Mouse (Mus musculus) retina, embryonic 14.5 days (tissue): ENCODE results near the gene Limch1.

Experiments used
- DNase-seq: peaks from one replicate; pipeline ENCODE4 v3.0.0-alpha.2; 2015; ENCODE audit warnings: low spot score

Gene Limch1

GRCm38 (mm10) chr5:67032601-67033000 lies 287.0 kb downstream of the Limch1 start:
- DNase-seq = no peak

DNA sequence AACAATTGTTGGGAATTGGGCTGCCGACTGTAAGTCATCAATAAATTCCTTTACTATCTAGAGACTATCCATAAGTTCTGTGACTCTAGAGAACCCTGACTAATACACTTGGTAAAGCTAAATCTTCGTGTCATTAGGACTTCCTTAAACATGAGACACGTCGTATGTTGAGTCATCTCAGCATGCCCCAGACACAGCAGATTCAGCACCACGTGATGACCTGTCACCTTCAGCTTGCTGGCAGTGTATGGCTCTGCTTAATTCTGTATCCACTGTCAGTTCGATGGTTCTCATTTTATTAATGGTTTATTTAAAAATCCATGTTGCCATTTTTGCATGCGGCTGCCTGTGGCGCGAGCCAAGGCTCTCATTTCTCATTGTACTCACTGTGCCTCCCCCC lies 298.3 kb downstream of the Limch1 start:
- DNase-seq = no peak

DNA sequence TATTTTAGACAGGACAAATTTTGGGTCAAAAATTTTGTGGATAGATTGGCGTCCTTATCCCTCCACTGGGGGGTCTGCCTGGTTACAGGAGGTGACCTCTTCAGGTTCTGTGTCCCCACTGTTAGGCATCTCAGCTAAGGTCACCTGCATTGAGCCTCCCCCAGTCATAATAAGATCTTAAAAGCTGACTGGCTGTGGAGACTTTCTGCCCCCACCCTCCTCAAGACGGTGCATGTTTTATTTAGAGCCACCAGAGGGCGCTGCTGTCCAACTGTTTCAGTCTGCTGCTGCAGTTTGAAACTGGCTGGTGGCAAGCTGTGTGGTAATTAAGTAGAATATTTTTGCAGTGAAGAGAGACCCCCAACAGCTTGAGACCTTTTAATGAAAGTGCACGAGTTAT lies 302.4 kb downstream of the Limch1 start:
- DNase-seq = peak; percentile 91

GRCm38 (mm10) chr5:67057803-67058202 lies 312.2 kb downstream of the Limch1 start:
- DNase-seq = no peak

- no peak for DNase-seq
Measured at GRCm38 (mm10) chr5:67060519-67060918, 314.9 kb downstream of the Limch1 start.

GRCm38 (mm10) chr5:67063596-67063995 lies 318.0 kb downstream of the Limch1 start:
- DNase-seq = no peak

DNA sequence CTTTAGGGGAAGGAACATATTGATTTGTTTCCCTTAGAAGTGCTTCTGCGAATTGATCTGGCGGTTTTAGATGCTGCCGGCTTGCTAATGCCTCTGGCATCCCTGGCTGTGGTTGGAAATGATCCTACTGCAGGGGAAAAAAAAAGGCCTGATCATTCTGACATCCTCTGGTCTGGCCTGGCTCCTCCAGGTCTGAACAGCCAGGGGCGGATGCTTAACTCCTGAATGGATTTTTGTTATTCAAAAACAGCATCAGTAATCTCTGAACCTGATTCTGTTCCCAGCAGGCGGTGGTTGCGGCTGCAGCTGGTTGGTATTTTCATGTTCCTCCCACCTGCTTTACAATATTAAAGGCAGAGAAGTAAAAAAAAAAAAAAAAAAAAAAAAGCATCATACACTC lies 337.5 kb downstream of the Limch1 start:
- DNase-seq = no peak

DNA sequence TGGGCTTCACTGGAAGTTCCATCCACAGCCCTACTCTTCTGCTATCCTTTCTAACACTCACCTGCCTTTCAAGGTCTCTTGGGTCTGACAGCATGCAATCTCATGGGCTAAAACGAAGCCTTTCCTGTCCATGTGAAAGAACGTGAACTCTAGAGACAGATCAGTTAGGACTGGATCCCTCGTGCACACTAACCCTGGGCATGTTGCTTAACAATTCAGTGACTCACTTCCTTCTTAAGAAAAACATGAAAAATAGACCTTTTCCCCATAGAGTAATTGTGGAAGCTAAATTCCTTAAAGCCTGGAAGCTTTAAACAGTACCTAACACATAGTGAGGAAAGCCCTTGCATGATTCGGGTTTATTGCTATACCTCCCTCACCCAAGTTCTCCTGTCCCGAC lies 345.2 kb downstream of the Limch1 start:
- no peak for DNase-seq

GRCm38 (mm10) chr5:67091766-67092165 lies 346.1 kb downstream of the Limch1 start:
- DNase-seq = no peak

DNA sequence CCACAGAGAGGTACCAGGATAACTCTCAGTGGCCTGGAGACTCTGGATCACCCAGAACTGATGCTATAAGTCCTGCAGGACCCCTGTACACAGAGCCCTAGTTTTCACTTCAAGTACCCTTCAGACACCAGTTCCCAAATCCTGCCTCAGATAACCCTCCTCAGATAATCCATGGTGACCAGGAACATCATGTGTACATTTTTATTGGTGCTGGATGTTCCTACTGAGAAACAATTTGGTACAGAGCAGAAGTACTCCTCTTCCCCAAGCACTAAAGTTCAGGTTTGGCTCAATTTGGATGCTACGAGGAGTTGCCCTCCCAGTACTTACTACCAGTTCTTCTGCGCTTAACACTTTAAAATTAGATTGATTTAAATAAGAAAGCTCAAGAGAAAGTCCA lies 348.4 kb downstream of the Limch1 start:
- peak; percentile 32 for DNase-seq

GRCm38 (mm10) chr5:67095153-67095552 lies 349.5 kb downstream of the Limch1 start:
- DNase-seq = peak; percentile 38

DNA sequence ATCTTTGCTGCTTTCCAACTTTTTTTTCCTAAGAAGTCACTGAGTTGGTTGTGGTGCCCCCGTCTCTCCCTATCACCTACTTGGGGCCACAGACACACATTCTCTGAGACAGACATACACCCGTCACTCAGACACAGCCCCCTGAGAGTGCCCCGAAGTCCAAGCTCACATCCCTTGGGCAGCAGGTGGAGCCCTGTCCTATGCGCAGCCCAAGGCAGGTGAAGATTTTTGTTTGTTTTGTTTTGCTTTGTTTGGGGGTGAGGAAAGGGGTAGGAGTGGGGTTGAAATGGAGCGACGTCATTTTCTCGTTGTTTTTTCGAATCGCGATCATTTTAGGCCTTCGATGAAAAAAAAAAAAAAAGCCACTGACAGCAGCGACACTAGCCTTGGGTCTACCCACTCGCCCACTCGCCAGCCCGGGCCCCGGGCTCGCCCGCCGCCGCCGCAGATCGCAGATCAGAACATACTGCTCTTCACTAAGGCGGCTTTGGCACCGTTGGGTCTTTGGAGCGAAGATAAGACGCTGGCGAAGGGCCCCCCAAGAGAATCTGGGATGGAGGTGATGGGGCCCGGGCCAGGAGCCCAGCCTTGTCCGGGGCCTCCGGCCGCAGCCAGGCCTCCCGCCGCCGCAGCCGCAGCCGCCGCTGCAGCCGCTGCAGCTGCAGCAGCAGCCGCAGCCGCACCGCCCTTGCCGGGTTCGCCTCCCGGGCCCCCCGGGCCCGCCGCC lies 350.2 kb downstream of the Limch1 start:
- peak; percentile 37 for DNase-seq

DNA sequence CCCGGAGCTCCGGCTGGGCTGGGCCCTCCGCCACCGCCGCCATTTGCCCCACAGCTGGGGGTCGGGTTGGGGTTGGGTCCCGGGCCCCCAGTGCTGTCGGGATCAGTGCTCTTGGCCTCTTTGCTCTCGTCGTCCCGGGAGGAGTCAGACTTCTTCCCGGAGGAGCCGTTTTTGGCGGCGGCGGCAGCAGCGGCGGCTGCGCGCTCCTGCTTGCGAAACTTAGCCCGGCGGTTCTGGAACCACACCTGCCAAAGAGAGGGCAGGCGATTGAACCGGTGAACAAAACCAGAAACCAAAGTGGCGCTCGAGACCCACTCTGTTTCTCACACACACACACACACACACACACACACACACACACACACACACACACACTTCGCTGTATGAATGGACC lies 350.7 kb downstream of the Limch1 start:
- DNase-seq = peak; percentile 42

DNA sequence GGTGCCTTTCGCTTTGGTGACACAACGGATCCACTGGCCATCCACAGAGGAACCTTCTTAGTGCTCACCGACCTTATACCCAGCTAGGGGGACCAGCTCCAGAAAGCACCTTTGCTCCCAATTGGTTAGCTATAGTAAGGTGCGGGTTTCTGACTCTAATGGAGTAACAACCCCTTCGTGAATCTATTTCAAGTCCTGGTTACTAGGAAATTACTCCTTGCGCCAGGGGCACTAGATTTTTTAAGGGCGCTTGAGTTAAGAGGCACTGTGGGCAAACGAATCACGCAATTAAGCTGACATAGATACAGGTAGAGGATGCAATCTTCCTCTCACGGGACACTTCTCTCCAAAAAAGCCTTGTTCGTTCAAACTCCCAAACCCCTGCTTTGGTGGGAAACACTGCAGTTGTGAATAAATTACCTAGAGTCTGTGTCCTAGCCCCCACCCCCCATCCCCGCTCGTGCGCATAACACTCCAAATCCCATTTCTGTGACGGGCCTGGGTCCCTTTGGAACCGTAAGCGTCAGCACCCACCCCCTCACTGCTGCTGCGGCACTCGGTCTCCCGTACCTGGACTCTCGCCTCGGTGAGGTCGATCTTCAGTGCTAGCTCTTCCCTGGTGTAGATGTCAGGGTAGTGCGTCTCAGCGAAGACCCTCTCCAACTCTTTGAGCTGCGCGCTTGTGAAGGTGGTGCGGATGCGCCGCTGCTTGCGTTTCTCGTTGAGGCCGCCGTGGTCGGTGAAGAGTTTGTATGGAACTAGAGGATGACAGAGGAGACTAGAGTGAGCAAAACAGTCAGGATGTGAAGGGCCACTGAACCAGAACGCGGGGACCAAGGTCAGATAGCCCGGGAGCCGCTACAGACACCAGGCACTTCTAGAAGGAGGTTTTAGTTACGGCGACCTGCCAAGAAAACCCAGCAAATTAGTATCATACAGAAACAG lies 351.8 kb downstream of the Limch1 start:
- peak; percentile 45 for DNase-seq

- DNase-seq = peak; percentile 45
Measured at GRCm38 (mm10) chr5:67098051-67098732, 352.6 kb downstream of the Limch1 start.

DNA sequence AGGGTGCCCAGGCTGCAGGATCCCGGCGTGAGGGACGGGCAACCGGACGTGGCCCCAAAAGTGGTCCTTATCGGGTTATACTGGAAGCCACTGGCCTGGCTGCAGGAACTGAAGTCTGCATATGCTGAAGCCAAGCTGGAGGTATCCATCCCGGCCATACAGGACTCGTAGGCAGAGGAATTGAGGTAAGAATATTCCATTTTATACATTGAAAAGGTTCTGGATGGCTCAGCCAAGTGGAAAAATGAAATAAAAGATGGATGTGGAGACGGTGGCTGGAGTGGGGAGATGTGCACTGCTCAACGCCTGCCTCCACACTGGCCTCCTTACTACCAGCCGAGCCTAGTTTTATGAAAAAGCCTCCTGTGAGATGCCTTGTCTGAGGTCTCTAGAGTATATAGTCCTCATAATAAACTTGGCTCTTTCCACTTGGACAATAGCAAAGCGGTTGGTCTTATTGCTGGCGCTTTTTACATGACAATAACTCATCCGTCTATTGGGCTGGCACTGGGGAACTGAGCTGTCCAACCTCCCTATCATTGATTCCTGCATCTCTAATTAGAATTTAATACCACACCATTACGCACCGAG lies 353.2 kb downstream of the Limch1 start, which contains the start of gene Phox2b:
Gene Phox2b (minus strand): TSS at position 569 of the 591 bp plus-strand sequence.
- DNase-seq = peak; percentile 55

DNA sequence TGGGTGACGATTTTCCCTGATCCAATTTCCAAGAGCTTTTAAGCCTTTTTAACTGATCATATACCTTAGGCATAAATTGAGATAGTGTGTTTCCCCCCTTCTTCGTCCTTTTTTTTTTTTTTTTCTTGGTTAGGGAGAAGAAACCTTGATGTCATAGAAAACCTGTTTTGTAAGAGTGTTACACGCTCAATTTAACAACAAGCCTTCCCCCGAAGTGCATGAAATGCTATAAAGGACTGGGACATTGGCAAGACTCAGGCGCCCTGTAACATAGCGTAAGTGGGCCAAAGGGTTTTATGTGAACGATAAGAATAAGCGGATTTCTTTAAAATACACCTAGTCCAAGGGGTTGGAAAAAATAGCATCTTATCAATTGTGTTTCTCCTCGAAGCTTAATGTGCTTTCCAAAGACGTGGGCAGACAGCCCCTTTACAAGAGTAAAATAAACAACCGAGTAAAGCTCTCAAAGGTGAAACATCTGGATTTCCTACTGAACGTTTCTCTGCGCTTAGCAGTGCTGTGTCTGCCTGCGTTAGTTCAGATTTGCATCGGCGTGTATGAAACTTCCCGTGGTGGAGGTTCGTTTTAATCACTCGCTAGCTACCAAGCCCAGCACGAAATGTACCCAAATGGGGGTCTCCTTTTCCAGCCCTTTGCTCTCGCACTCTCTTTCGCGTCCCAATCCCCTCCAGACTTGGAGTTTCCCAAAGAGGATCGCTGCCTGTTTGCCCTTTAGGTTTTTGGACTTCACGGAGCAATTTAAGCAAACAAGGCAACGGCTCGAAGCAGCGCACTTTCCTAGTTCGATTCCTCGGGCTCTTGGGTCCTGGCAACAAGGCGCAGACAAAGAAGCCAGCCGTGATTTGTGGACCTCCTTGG lies 354.0 kb downstream of the Limch1 start:
- DNase-seq = peak; percentile 54

- DNase-seq = peak; percentile 31
Measured at GRCm38 (mm10) chr5:67100564-67101394, 355.2 kb downstream of the Limch1 start.

DNA sequence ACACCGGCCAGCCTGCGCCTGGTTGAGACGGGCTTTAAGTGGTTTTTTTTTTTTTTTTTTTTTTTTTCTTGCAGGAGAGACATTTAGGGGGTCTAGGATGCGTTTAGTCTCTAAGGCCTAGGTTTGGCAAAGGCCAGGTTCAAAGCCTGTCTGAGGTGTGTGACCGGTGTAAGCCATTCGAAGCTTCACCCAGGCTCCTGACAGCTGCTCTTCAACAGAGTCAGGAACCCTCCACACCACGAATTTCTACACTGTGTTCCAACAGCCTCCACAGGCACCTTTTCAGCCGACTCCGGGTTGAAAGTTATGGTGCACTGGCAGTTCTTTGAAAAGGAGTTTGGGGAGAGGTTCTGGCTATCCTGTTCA lies 355.8 kb downstream of the Limch1 start:
- peak; percentile 10 for DNase-seq
